Mouse (Mus musculus): ENCODE data around the gene Ralgapa1. TPM values are rescaled to one million over a fixed set of nuclear protein-coding genes. Genes with fewer than 3 reads are reported as not detected.

Gene Ralgapa1
- polyA plus RNA-seq, 1 experiment from 2014 or later: 14.3 TPM

- Histone ChIP-seq H3K4me3 (replicated peaks) (no peak overlapping the region), H3K36me3 (no peaks in the 10 kb centered on the region), H3K9me3 (no peaks in the 10 kb centered on the region), H3K4me1 (replicated peaks) (no peaks in the 10 kb centered on the region), H3K9ac (no peak overlapping the region), H3K27me3 (replicated peaks) (no peaks in the 10 kb centered on the region), H3K27ac (no peak overlapping the region), H3K4me2 (replicated peaks) (no peak overlapping the region)
- no peak for ATAC-seq
- WGBS: 81% methylated on average over 8 of the region's 8 CpGs
Measured at GRCm38 (mm10) chr12:55834891-55835290, 13.9 kb upstream of the Ralgapa1 start.

GRCm38 (mm10) chr12:55833906-55834625 is 13.1 kb upstream of the Ralgapa1 start:
- no peaks in the 10 kb centered on the region for H3K27me3 ChIP-seq (replicated peaks)
- H3K9ac ChIP-seq: no peak overlapping the region
- no peaks in the 10 kb centered on the region for H3K36me3 ChIP-seq
- H3K4me2 ChIP-seq (replicated peaks): no peak overlapping the region
- H3K9me3 ChIP-seq: no peaks in the 10 kb centered on the region
- ATAC-seq: no peak
- no peaks in the 10 kb centered on the region for H3K4me1 ChIP-seq (replicated peaks)
- no peak overlapping the region for H3K4me3 ChIP-seq (replicated peaks)
- WGBS: 59% methylated on average over 9 of the region's 9 CpGs
- H3K27ac ChIP-seq: no peak overlapping the region

GRCm38 (mm10) chr12:55832961-55833360 is 12.0 kb upstream of the Ralgapa1 start:
- no peaks in the 10 kb centered on the region for H3K9me3 ChIP-seq
- H3K27ac ChIP-seq: no peak overlapping the region
- no peak for ATAC-seq
- no peak overlapping the region for H3K4me3 ChIP-seq (replicated peaks)
- no peaks in the 10 kb centered on the region for H3K27me3 ChIP-seq (replicated peaks)
- H3K4me2 ChIP-seq (replicated peaks): no peak overlapping the region
- no peak overlapping the region for H3K9ac ChIP-seq
- no peaks in the 10 kb centered on the region for H3K36me3 ChIP-seq
- no peaks in the 10 kb centered on the region for H3K4me1 ChIP-seq (replicated peaks)

GRCm38 (mm10) chr12:55831101-55831500 is 10.1 kb upstream of the Ralgapa1 start:
- Histone ChIP-seq H3K9me3 (no peaks in the 10 kb centered on the region), H3K9ac (no peak overlapping the region), H3K4me1 (replicated peaks) (no peaks in the 10 kb centered on the region), H3K36me3 (no peaks in the 10 kb centered on the region), H3K27ac (no peak overlapping the region), H3K4me3 (replicated peaks) (no peak overlapping the region), H3K27me3 (replicated peaks) (no peaks in the 10 kb centered on the region), H3K4me2 (replicated peaks) (no peak overlapping the region)
- WGBS: 21% methylated on average over 2 of the region's 2 CpGs
- no peak for ATAC-seq

- no peak overlapping the region for H3K4me2 ChIP-seq (replicated peaks)
- ATAC-seq: no peak
- no peaks in the 10 kb centered on the region for H3K9me3 ChIP-seq
- no peak overlapping the region for H3K4me3 ChIP-seq (replicated peaks)
- H3K9ac ChIP-seq: no peak overlapping the region
- H3K27me3 ChIP-seq (replicated peaks): no peaks in the 10 kb centered on the region
- no peak overlapping the region for H3K27ac ChIP-seq
- 88% methylated on average over 2 of the region's 2 CpGs for WGBS
- H3K36me3 ChIP-seq: no peaks in the 10 kb centered on the region
- no peaks in the 10 kb centered on the region for H3K4me1 ChIP-seq (replicated peaks)
Measured at GRCm38 (mm10) chr12:55825537-55825936, 4.6 kb upstream of the Ralgapa1 start.

GRCm38 (mm10) chr12:55824027-55824426 is 3.1 kb upstream of the Ralgapa1 start:
- Histone ChIP-seq H3K4me3 (replicated peaks) (no peak overlapping the region), H3K9ac (no peak overlapping the region), H3K4me2 (replicated peaks) (no peak overlapping the region), H3K27me3 (replicated peaks) (no peaks in the 10 kb centered on the region), H3K4me1 (replicated peaks) (no peaks in the 10 kb centered on the region), H3K36me3 (no peaks in the 10 kb centered on the region), H3K9me3 (no peaks in the 10 kb centered on the region), H3K27ac (no peak overlapping the region)
- no peak for ATAC-seq
- 83% methylated on average over 6 of the region's 6 CpGs for WGBS

- Histone ChIP-seq H3K36me3 (no peaks in the 10 kb centered on the region), H3K4me2 (replicated peaks) (peak overlapping the region; percentile 80), H3K4me1 (replicated peaks) (no peaks in the 10 kb centered on the region), H3K9ac (peak overlapping the region; percentile 94), H3K27ac (peak overlapping the region; percentile 94), H3K27me3 (replicated peaks) (no peaks in the 10 kb centered on the region), H3K4me3 (replicated peaks) (peak overlapping the region; percentile 91), H3K9me3 (no peaks in the 10 kb centered on the region)
- under 1% methylated on average over 35 of the region's 35 CpGs for WGBS
- ATAC-seq: peak; percentile 73
Measured at GRCm38 (mm10) chr12:55820119-55820660, 777 bp downstream of the Ralgapa1 start.

- ATAC-seq: no peak
- Histone ChIP-seq H3K4me2 (replicated peaks) (no peak overlapping the region), H3K27ac (no peak overlapping the region), H3K9me3 (no peaks in the 10 kb centered on the region), H3K27me3 (replicated peaks) (no peaks in the 10 kb centered on the region), H3K4me3 (replicated peaks) (no peak overlapping the region), H3K36me3 (no peaks in the 10 kb centered on the region), H3K9ac (no peak overlapping the region), H3K4me1 (replicated peaks) (no peaks in the 10 kb centered on the region)
- 92% methylated on average over 5 of the region's 5 CpGs for WGBS
Measured at GRCm38 (mm10) chr12:55816488-55816887, 4.5 kb downstream of the Ralgapa1 start.

GRCm38 (mm10) chr12:55805035-55805434 is 15.9 kb downstream of the Ralgapa1 start:
- Histone ChIP-seq H3K9me3 (no peaks in the 10 kb centered on the region), H3K4me3 (replicated peaks) (no peak overlapping the region), H3K4me1 (replicated peaks) (no peaks in the 10 kb centered on the region), H3K9ac (no peak overlapping the region), H3K27ac (no peak overlapping the region), H3K36me3 (no peaks in the 10 kb centered on the region), H3K27me3 (replicated peaks) (no peaks in the 10 kb centered on the region), H3K4me2 (replicated peaks) (no peak overlapping the region)
- 48% methylated on average over 3 of the region's 3 CpGs for WGBS
- ATAC-seq: no peak

GRCm38 (mm10) chr12:55801131-55801530 is 19.8 kb downstream of the Ralgapa1 start:
- ATAC-seq: no peak
- H3K4me1 ChIP-seq (replicated peaks): no peaks in the 10 kb centered on the region
- H3K9ac ChIP-seq: no peak overlapping the region
- no peak overlapping the region for H3K4me3 ChIP-seq (replicated peaks)
- H3K9me3 ChIP-seq: no peaks in the 10 kb centered on the region
- no peak overlapping the region for H3K27ac ChIP-seq
- H3K4me2 ChIP-seq (replicated peaks): no peak overlapping the region
- no peaks in the 10 kb centered on the region for H3K27me3 ChIP-seq (replicated peaks)
- WGBS: 93% methylated on average over 4 of the region's 4 CpGs
- no peaks in the 10 kb centered on the region for H3K36me3 ChIP-seq

- H3K36me3 ChIP-seq: no peaks in the 10 kb centered on the region
- H3K27ac ChIP-seq: no peak overlapping the region
- H3K4me1 ChIP-seq (replicated peaks): no peaks in the 10 kb centered on the region
- no peak for ATAC-seq
- 79% methylated on average over 5 of the region's 5 CpGs for WGBS
- no peak overlapping the region for H3K4me2 ChIP-seq (replicated peaks)
- no peak overlapping the region for H3K4me3 ChIP-seq (replicated peaks)
- H3K9ac ChIP-seq: no peak overlapping the region
- no peaks in the 10 kb centered on the region for H3K9me3 ChIP-seq
- H3K27me3 ChIP-seq (replicated peaks): no peaks in the 10 kb centered on the region
Measured at GRCm38 (mm10) chr12:55800144-55800543, 20.8 kb downstream of the Ralgapa1 start.

GRCm38 (mm10) chr12:55798745-55799144 is 22.2 kb downstream of the Ralgapa1 start:
- Histone ChIP-seq H3K4me1 (replicated peaks) (no peaks in the 10 kb centered on the region), H3K36me3 (0 out of 2 replicates have a peak, but pooled peaks cover 2% of the 10 kb centered on the region), H3K4me2 (replicated peaks) (no peak overlapping the region), H3K4me3 (replicated peaks) (no peak overlapping the region), H3K9ac (no peak overlapping the region), H3K27me3 (replicated peaks) (no peaks in the 10 kb centered on the region), H3K27ac (no peak overlapping the region), H3K9me3 (no peaks in the 10 kb centered on the region)
- ATAC-seq: no peak
- WGBS: 83% methylated on average over 4 of the region's 4 CpGs

GRCm38 (mm10) chr12:55797103-55797502 is 23.9 kb downstream of the Ralgapa1 start:
- 64% methylated on average over 3 of the region's 3 CpGs for WGBS
- Histone ChIP-seq H3K4me2 (replicated peaks) (no peak overlapping the region), H3K4me1 (replicated peaks) (no peaks in the 10 kb centered on the region), H3K27me3 (replicated peaks) (no peaks in the 10 kb centered on the region), H3K27ac (no peak overlapping the region), H3K4me3 (replicated peaks) (no peak overlapping the region), H3K9me3 (no peaks in the 10 kb centered on the region), H3K9ac (no peak overlapping the region), H3K36me3 (0 out of 2 replicates have a peak, but pooled peaks cover 3% of the 10 kb centered on the region)
- no peak for ATAC-seq

Measured in intestine, embryonic 15.5 days (tissue).